Mouse (Mus musculus): ENCODE results near the gene Zfp827.

- TF ChIP-seq POLR2A (IDR thresholded peaks at IDR 0.05; ENCODE audit: borderline replicate concordance, low read depth, low read length) (no peak), CTCF (IDR thresholded peaks at IDR 0.05; ENCODE audit: low read depth, low read length) (no peak)
Observed at GRCm38 (mm10) chr8:79060013-79060609, 31.9 kb downstream of the Zfp827 start.

Measured in bone marrow macrophage, adult 2 months (primary cell).